Mouse (Mus musculus) cerebellum, adult 2 months (tissue): Measurements from ENCODE around the gene Bmpr1a. TPM values are rescaled to one million over a fixed set of nuclear protein-coding genes. Genes with fewer than 3 reads are reported as not detected.

ENCODE experiments used
- DNase-seq, 2 experiments: peaks; one replicate each; pipeline ENCODE4 v3.0.0; 2021
- H3K27ac ChIP-seq: fragments of 200-500 bp; 2 replicates; pipeline ENCODE4 v1.5.1; 2012; ENCODE audit warnings: low read length, control low read depth, inconsistent platforms; ENCODE audit not compliant: insufficient read depth
- H3K27me3 ChIP-seq: fragments of 200-500 bp; 2 replicates; pipeline ENCODE4 v1.6.1; 2012; ENCODE audit warnings: inconsistent platforms, mild to moderate bottlenecking, low read length, moderate library complexity; ENCODE audit not compliant: control insufficient read depth, insufficient read depth
- H3K4me1 ChIP-seq: fragments of 200-500 bp; 2 replicates; pipeline ENCODE4 v1.6.1; 2011; ENCODE audit warnings: low read length; ENCODE audit not compliant: control insufficient read depth, insufficient read depth
- H3K4me3 ChIP-seq: fragments of 200-500 bp; replicated peaks from 2 replicates; pipeline ENCODE3; 2011; ENCODE audit warnings: mild to moderate bottlenecking, low read depth, low read length, control low read depth; ENCODE audit not compliant: insufficient read depth
- CTCF ChIP-seq: fragments of 200-500 bp; IDR thresholded peaks from 2 replicates; pipeline ENCODE4 v1.5.1; 2011; ENCODE audit warnings: low read depth, mild to moderate bottlenecking, control low read depth, low read length, moderate library complexity, borderline replicate concordance; ENCODE audit not compliant: insufficient read depth
- POLR2A ChIP-seq: fragments of 200-500 bp; IDR thresholded peaks from 2 replicates; pipeline ENCODE4 v1.6.1; 2011; ENCODE audit warnings: low read length, control low read depth, borderline replicate concordance; ENCODE audit not compliant: insufficient read depth
- WGBS: fragments of 180-500 bp; shearing (Covaris S2); methylation state at CpG from one replicate; pipeline ENCODE4 v1.1.7; 2018; 5-methylcytosine and 5-hydroxymethylcytosine counted together
- polyA plus RNA-seq: library from polyadenylated mRNA; depleted of rRNA; stranded (reverse); fragments of >200 nt; gene quantifications from 2 replicates; pipeline ENCODE4 v1.2.3, GENCODE M21; 2012

Gene Bmpr1a
- polyA plus RNA-seq, 1 experiment: 23.3 TPM

DNA sequence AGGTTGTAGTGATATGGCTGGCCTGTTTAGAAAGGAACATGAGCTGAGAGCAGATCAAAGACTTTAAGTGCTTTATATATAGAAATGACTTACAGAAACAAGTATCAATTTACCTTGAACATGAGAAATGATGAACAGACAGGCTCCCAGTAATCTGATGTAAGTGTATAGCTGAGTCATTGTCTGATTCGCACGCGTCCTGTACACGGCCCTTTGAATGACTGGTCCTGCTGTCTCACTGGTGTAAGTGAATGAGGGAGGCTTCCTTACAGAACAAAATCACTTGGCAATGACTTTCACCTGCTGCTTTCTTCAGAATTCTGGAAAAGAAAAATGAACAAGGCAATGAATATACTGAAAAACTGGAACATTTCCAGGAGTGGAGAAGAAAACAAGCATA, 55.5 kb downstream of the Bmpr1a start:
- no peak overlapping the region for H3K4me3 ChIP-seq
- 56% methylated on average over 4 of the region's 4 CpGs for WGBS
- DNase-seq: no peak
- TF ChIP-seq POLR2A (no peak), CTCF (no peak)
- H3K4me1 ChIP-seq: no peaks in the 10 kb centered on the region
- no peak overlapping the region for H3K27ac ChIP-seq
- no peaks in the 10 kb centered on the region for H3K27me3 ChIP-seq

DNA sequence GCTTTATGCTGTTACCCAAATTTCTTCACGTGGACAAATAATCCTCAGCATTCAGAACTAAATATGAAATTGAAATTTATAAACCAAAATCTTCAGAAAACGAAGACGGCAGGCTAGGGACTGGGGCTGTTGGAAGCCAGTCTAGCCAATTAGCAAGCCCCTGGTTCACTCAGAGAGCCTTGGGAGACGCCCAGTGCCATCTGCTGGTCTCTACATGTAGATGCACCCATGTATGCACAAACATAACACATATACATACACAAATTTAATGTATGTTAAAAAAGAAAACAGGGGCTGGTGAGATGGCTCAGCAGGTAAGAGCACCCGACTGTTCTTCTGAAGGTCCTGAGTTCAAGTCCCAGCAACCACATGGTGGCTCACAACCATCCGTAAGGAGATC, 56.5 kb downstream of the Bmpr1a start:
- Histone ChIP-seq H3K4me3 (no peak overlapping the region), H3K27me3 (no peaks in the 10 kb centered on the region), H3K4me1 (no peaks in the 10 kb centered on the region), H3K27ac (no peak overlapping the region)
- WGBS: 98% methylated on average over 6 of the region's 6 CpGs
- no peak for DNase-seq
- TF ChIP-seq CTCF (no peak), POLR2A (no peak)

DNA sequence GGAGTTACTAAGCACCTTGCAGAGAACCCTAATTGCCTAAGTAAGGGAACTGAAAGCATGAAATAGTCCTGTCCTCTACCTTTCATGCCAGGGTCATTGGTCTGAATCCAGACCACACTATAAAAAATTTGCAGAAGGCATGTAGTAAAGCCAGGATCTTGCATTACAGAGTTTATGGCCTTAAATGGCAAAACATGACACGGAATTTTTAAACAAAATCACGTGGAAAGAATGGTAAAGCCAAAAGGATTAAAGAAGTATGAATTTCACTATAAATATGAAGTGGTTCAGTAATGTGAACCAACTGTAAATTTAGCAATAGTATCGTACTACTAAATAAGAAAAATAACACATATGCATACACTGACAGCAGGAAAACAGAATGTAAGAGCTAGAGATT, 57.8 kb downstream of the Bmpr1a start:
- WGBS: 96% methylated on average over 3 of the region's 3 CpGs
- Histone ChIP-seq H3K4me1 (no peaks in the 10 kb centered on the region), H3K27me3 (no peaks in the 10 kb centered on the region), H3K27ac (no peak overlapping the region), H3K4me3 (no peak overlapping the region)
- TF ChIP-seq POLR2A (no peak), CTCF (no peak)
- no peak for DNase-seq

DNA sequence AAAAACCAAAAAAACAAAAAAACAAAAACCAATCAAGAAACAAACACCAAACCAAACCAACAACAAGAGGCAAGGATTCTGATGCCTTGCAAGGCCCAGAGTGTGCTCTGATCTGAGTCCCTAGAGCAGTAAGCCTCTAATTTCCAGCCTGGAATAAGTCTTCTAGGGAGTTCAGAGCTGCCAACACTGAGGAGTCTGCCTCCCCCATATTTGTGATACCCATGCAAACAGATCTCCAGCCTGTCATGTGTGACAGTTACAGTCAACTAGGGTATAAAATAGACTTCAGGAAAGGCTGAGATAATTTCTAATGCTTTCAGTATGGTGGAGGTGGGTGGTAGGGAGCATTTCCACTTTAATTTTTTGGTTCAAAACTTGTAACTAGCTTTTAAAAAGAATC, 58.2 kb downstream of the Bmpr1a start:
- Histone ChIP-seq H3K4me1 (no peaks in the 10 kb centered on the region), H3K27ac (no peak overlapping the region), H3K27me3 (no peaks in the 10 kb centered on the region), H3K4me3 (no peak overlapping the region)
- TF ChIP-seq POLR2A (no peak), CTCF (no peak)
- no peak for DNase-seq

DNA sequence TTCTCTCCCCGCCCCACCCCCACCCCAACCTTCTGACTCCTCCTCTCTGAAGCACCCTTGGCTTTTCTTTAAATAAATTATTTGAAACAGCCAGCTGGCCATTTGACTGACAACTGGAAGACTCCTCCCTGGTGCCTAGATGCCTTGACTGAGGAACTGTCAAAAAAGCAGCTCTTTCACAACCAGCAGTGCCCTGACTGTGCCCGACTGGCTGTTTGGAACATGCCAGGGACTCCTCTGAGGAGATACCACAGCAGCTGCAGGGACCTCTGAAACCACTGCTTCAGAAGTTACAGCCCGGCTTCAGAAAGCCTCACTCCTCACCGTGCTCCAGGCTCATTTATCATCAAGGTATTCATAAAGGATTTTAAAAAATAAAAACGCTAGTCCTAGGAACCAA, 58.8 kb downstream of the Bmpr1a start:
- no peak for DNase-seq
- Histone ChIP-seq H3K27ac (no peak overlapping the region), H3K27me3 (no peaks in the 10 kb centered on the region), H3K4me3 (no peak overlapping the region), H3K4me1 (no peaks in the 10 kb centered on the region)
- 73% methylated on average over 5 of the region's 5 CpGs for WGBS
- TF ChIP-seq CTCF: no peak
- TF ChIP-seq POLR2A: no peak

DNA sequence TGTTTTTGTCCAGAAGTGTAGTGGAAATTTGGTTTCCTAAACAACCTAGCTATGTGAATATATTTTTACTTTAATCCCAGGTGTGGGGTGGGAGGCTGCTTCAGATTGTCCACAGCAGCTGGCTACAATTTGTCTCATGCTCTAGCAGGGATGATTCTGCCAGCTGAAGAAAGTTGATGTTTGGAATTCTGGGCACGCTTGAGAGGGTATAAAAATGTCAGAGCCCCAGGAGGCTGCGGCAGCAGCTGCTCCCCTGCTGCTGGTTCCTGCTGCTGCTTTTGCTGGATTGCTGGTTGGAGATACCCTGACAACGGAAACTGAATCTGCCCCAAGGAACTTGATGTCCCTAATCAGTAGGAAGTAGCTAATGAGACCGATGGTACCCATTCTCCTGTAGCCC, 60.6 kb downstream of the Bmpr1a start:
- Histone ChIP-seq H3K27ac (no peak overlapping the region), H3K4me1 (no peaks in the 10 kb centered on the region), H3K4me3 (no peak overlapping the region), H3K27me3 (no peaks in the 10 kb centered on the region)
- WGBS: 15% methylated on average over 4 of the region's 4 CpGs
- TF ChIP-seq CTCF (no peak), POLR2A (no peak)
- DNase-seq: peak in 1 of 2 experiments; percentile 8

DNA sequence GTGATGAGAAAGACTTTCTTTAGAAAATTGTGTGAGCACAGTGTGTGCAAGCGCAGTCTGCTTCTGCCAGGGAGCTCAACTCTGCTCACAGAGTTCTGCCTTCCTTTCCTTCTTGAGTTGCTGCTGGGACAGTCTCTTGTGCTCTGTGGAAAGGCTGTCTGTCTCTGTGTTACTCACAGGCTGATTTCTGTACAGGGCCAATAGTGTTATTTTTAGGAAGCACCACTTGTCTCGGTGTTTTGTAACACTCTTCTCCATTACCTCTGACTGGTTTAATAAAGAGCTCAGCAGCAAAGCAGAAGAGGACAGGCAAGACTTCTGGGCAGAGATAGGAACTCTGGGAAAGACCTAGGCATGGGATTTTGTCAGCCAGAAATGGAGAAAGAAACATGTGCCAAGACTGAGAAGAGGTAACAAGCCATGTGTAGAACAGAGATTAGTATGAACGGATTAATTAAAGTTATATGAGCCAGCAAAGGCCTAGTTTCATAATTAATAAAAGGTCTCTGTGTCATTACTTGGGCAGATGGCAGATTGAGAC, 62.5 kb downstream of the Bmpr1a start:
- H3K4me1 ChIP-seq: no peaks in the 10 kb centered on the region
- no peak overlapping the region for H3K27ac ChIP-seq
- no peaks in the 10 kb centered on the region for H3K27me3 ChIP-seq
- WGBS: 50% methylated on average over 3 of the region's 3 CpGs
- no peak for TF ChIP-seq CTCF
- TF ChIP-seq POLR2A: no peak
- no peak for DNase-seq
- no peak overlapping the region for H3K4me3 ChIP-seq

DNA sequence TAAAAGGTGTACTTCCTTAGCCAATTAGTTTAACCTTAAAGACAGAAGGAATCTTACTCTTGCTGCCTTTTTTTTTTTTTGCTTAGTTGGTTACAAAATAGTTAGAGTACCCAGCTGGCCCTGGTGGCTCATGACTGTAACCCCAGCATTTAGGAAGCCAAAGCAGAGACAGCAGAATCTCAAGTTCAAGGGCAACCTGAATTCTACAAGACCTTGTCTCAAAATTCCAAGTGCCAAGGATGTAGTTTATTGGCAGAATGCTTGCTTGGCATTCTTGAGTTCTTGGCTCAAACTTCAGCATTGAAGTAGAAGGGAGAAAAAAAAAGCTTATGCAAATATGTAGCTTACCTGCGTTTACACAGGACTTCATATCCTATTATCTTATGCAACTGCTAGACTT, 74.1 kb downstream of the Bmpr1a start:
- WGBS: 76% methylated on average over 1 of the region's 1 CpGs

More for the DNA sequence above, 74.1 kb downstream of the Bmpr1a start:
- DNase-seq: no peak
- no peak overlapping the region for H3K4me3 ChIP-seq
- H3K4me1 ChIP-seq: no peaks in the 10 kb centered on the region
- H3K27ac ChIP-seq: no peak overlapping the region
- no peak for TF ChIP-seq CTCF
- no peak for TF ChIP-seq POLR2A
- H3K27me3 ChIP-seq: no peaks in the 10 kb centered on the region
